Mouse (Mus musculus) forebrain, embryonic 16.5 days (tissue): ENCODE measurements around the gene F13a1. TPM values are rescaled to one million over a fixed set of nuclear protein-coding genes. Genes with fewer than 3 reads are reported as not detected.

ENCODE experiments used
- ATAC-seq: fragments of 200-750 bp; cut with Nextera tagmentation; 2 replicates; pipeline ENCODE4 v1.8.0; 2017; ENCODE audit warnings: mild to moderate bottlenecking, moderate library complexity
- H3K27ac ChIP-seq: fragments of 300-500 bp; sonication (generic); 2 replicates; pipeline ENCODE4 v1.5.1; 2014; ENCODE audit warnings: low read length, control low read depth
- H3K27me3 ChIP-seq: fragments of 300-500 bp; sonication (generic); replicated peaks from 2 replicates; pipeline ENCODE4 v1.6.1; 2014; ENCODE audit warnings: low read length; ENCODE audit not compliant: control insufficient read depth, insufficient read depth
- H3K36me3 ChIP-seq: fragments of 300-500 bp; sonication (generic); 2 replicates; pipeline ENCODE4 v1.6.1; 2014; ENCODE audit not compliant: control insufficient read depth, insufficient read depth
- H3K4me1 ChIP-seq: fragments of 300-500 bp; sonication (generic); replicated peaks from 2 replicates; pipeline ENCODE4 v1.6.1; 2014; ENCODE audit warnings: low read length; ENCODE audit not compliant: control insufficient read depth, insufficient read depth
- H3K4me2 ChIP-seq: fragments of 300-500 bp; sonication (generic); 2 replicates; pipeline ENCODE4 v1.6.1; 2014; ENCODE audit warnings: mild to moderate bottlenecking, low read length, control low read depth
- H3K4me3 ChIP-seq: fragments of 300-500 bp; sonication (generic); replicated peaks from 2 replicates; pipeline ENCODE4 v1.5.1; 2014; ENCODE audit warnings: mild to moderate bottlenecking, low read length, control low read depth
- H3K9ac ChIP-seq: fragments of 300-500 bp; sonication (generic); replicated peaks from 2 replicates; pipeline ENCODE4 v1.6.1; 2014; ENCODE audit warnings: low read depth, low read length, control low read depth
- H3K9me3 ChIP-seq: fragments of 300-500 bp; sonication (generic); 2 replicates; pipeline ENCODE4 v1.6.1; 2016; ENCODE audit warnings: low read length; ENCODE audit not compliant: control insufficient read depth
- WGBS: fragments of 180-500 bp; shearing (Covaris S2); extraction: QIAGEN DNeasy Blood & Tissue Kit; methylation state at CpG from one replicate; pipeline ENCODE4 v1.1.7; 2014; 5-methylcytosine and 5-hydroxymethylcytosine counted together
- polyA plus RNA-seq: library from polyadenylated mRNA; unstranded; fragments of >200 nt; fragmentation: Nextera tagmentation; extraction: Ambion mirVana; gene quantifications from 2 replicates; pipeline ENCODE4 v1.2.1, GENCODE M21; 2015

F13a1 gene
- polyA plus RNA-seq, result 11.3 and 20.5 TPM in 2 replicates

DNA sequence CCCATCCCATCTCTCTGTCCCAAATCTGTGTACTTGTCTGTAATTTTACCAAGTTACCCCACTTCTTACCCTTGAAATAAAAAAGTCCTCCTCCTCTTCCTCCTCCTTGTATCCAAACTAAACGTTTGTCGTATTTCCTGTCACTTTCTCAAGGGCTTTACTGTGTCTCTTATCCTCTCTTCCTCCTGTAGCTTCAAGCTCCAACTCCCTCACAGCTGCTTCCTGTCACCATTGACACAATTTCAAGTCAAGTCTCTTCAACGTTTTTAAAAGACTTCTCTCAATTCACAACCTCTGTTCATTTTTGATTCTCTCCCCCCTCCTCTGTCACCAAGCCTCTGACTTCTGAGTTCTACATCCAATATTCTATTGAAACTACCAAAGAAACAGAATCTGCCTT is at the start of gene F13a1:
F13a1 (minus strand) TSS at position 119 of the 400 bp plus-strand sequence.
- no peak for ATAC-seq

GRCm38 (mm10) chr13:37091620-37092019 is 41.6 kb upstream of the F13a1 start:
- WGBS, result 97% methylated on average over 1 of the region's 1 CpGs

More for the DNA sequence above, at the start of gene F13a1:
- no peak within 1 kb of the TSS for H3K4me2 ChIP-seq
- no peak within 1 kb of the TSS for H3K27ac ChIP-seq
- H3K27me3 ChIP-seq, result no peaks in the 10 kb centered on the region
- 80% methylated on average over 3 of the region's 3 CpGs for WGBS
- H3K4me3 ChIP-seq, result no peak within 1 kb of the TSS
- no peaks in the 10 kb centered on the region for H3K9me3 ChIP-seq
- no peaks in the 10 kb centered on the region for H3K36me3 ChIP-seq
- H3K9ac ChIP-seq, result no peak within 1 kb of the TSS
- H3K4me1 ChIP-seq, result no peaks in the 10 kb centered on the region

GRCm38 (mm10) chr13:37089104-37089503 is 39.1 kb upstream of the F13a1 start:
- ATAC-seq, result no peak
- H3K36me3 ChIP-seq, result no peaks in the 10 kb centered on the region
- H3K9me3 ChIP-seq, result no peaks in the 10 kb centered on the region
- H3K27ac ChIP-seq, result no peak overlapping the region
- H3K4me3 ChIP-seq, result no peak overlapping the region
- H3K4me1 ChIP-seq, result no peaks in the 10 kb centered on the region
- 66% methylated on average over 6 of the region's 6 CpGs for WGBS
- H3K4me2 ChIP-seq, result no peak overlapping the region
- H3K9ac ChIP-seq, result no peak overlapping the region
- no peaks in the 10 kb centered on the region for H3K27me3 ChIP-seq

More at GRCm38 (mm10) chr13:37091620-37092019, 41.6 kb upstream of the F13a1 start:
- Histone ChIP-seq H3K27me3 (no peaks in the 10 kb centered on the region), H3K9ac (no peak overlapping the region), H3K36me3 (no peaks in the 10 kb centered on the region), H3K9me3 (no peaks in the 10 kb centered on the region), H3K4me1 (no peaks in the 10 kb centered on the region), H3K27ac (no peak overlapping the region), H3K4me3 (no peak overlapping the region), H3K4me2 (no peak overlapping the region)
- ATAC-seq, result no peak

- Histone ChIP-seq H3K4me3 (no peak overlapping the region), H3K9me3 (no peaks in the 10 kb centered on the region), H3K4me2 (peak overlapping the region; percentile 19; the same call in 1 of the 2 replicates), H3K9ac (no peak overlapping the region), H3K36me3 (no peaks in the 10 kb centered on the region), H3K27me3 (no peaks in the 10 kb centered on the region), H3K27ac (no peak overlapping the region), H3K4me1 (peaks cover 11% of the 10 kb centered on the region; the same call in 1 of the 2 replicates)
- ATAC-seq, result peak; percentile 69
- WGBS, result 24% methylated on average over 13 of the region's 13 CpGs
Observed at GRCm38 (mm10) chr13:37081506-37082241, 31.6 kb upstream of the F13a1 start.

- 78% methylated on average over 3 of the region's 3 CpGs for WGBS
- Histone ChIP-seq H3K9ac (no peak overlapping the region), H3K4me1 (no peaks in the 10 kb centered on the region), H3K9me3 (no peaks in the 10 kb centered on the region), H3K4me3 (no peak overlapping the region), H3K4me2 (no peak overlapping the region), H3K27ac (no peak overlapping the region), H3K27me3 (no peaks in the 10 kb centered on the region), H3K36me3 (no peaks in the 10 kb centered on the region)
- ATAC-seq, result no peak
Observed at GRCm38 (mm10) chr13:37071390-37071789, 21.3 kb upstream of the F13a1 start.

GRCm38 (mm10) chr13:37070824-37071223 is 20.8 kb upstream of the F13a1 start:
- WGBS, result 77% methylated on average over 4 of the region's 4 CpGs
- no peak for ATAC-seq
- H3K27ac ChIP-seq, result no peak overlapping the region

DNA sequence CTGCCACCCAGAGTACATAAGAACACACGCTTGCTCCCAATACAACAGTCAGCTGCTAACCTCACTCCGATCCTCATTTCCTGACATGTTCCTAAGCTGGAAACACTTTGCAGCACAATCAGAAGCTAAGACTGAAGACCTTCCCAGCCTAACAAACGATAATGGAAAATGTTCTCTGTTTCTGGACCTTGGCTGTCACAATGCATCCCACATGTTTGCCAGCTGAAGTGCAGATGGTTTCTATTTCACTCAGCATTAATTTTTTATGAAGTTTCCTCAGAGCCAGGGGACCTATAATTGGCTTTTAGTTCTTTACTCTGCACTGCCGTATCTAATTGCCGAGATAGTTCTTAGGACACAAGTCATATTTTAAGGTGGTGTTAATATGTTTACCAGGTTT is 10.8 kb upstream of the F13a1 start:
- Histone ChIP-seq H3K4me2 (no peak overlapping the region), H3K27me3 (no peaks in the 10 kb centered on the region), H3K36me3 (no peaks in the 10 kb centered on the region), H3K27ac (no peak overlapping the region), H3K4me1 (no peaks in the 10 kb centered on the region), H3K9me3 (peaks cover 2% of the 10 kb centered on the region; the same call in 1 of the 2 replicates), H3K9ac (no peak overlapping the region), H3K4me3 (no peak overlapping the region)
- no peak for ATAC-seq
- WGBS, result 90% methylated on average over 5 of the region's 5 CpGs

More at GRCm38 (mm10) chr13:37070824-37071223, 20.8 kb upstream of the F13a1 start:
- Histone ChIP-seq H3K4me1 (no peaks in the 10 kb centered on the region), H3K27me3 (no peaks in the 10 kb centered on the region), H3K9me3 (no peaks in the 10 kb centered on the region), H3K36me3 (no peaks in the 10 kb centered on the region), H3K4me3 (no peak overlapping the region), H3K4me2 (no peak overlapping the region), H3K9ac (no peak overlapping the region)

DNA sequence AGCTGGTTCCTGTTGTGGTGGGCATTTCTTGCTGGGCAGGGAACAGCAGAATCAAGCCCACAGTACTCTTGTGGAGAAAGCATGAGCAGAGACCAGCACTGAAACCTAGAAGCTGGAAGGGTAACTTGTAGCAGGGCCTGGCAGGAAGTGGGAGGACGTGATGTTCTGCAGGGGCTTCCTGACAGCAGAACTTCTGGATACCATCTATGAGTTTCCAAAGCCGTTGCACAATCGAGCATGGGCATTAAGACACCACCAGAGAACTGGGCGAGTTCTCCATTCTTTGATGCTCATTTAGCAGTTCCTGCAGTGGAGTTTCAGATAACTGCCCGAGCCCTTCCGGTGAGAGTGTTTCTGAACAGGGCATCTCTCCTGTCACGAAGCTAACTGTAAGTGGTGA is 6.6 kb upstream of the F13a1 start:
- ATAC-seq, result no peak
- H3K27me3 ChIP-seq, result no peaks in the 10 kb centered on the region
- H3K36me3 ChIP-seq, result no peaks in the 10 kb centered on the region
- peaks cover 2% of the 10 kb centered on the region; the same call in 1 of the 2 replicates for H3K9me3 ChIP-seq
- no peak overlapping the region for H3K27ac ChIP-seq
- no peaks in the 10 kb centered on the region for H3K4me1 ChIP-seq
- H3K4me2 ChIP-seq, result no peak overlapping the region
- no peak overlapping the region for H3K4me3 ChIP-seq
- H3K9ac ChIP-seq, result no peak overlapping the region
- WGBS, result 87% methylated on average over 7 of the region's 7 CpGs

DNA sequence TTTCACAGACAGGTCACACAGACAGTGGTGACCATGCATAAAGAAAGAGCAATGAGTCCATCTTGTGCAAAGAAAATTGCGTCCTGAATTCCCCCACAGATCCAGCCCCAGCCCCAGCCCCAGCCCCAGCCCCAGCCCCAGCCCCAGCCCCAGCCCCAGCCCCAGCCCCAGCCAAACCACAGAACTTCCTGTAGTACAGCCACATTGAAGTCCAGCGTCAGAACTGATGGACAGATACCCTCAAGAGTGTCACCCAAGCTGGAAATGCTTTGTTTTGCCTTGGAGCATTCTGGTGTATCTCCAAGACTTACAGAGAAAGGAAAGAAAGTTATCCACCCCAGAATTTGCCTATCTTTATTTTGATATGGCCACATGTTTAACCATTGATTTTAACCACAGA is 413 bp downstream of the F13a1 start:
- no peaks in the 10 kb centered on the region for H3K36me3 ChIP-seq
- H3K4me2 ChIP-seq, result no peak overlapping the region
- no peaks in the 10 kb centered on the region for H3K4me1 ChIP-seq
- no peaks in the 10 kb centered on the region for H3K9me3 ChIP-seq
- 85% methylated on average over 2 of the region's 2 CpGs for WGBS
- no peak overlapping the region for H3K27ac ChIP-seq
- no peak overlapping the region for H3K9ac ChIP-seq
- ATAC-seq, result no peak
- H3K4me3 ChIP-seq, result no peak overlapping the region
- no peaks in the 10 kb centered on the region for H3K27me3 ChIP-seq
